Mouse (Mus musculus): ENCODE measurements around the gene Hsd17b11.

The Hsd17b11 gene

DNA sequence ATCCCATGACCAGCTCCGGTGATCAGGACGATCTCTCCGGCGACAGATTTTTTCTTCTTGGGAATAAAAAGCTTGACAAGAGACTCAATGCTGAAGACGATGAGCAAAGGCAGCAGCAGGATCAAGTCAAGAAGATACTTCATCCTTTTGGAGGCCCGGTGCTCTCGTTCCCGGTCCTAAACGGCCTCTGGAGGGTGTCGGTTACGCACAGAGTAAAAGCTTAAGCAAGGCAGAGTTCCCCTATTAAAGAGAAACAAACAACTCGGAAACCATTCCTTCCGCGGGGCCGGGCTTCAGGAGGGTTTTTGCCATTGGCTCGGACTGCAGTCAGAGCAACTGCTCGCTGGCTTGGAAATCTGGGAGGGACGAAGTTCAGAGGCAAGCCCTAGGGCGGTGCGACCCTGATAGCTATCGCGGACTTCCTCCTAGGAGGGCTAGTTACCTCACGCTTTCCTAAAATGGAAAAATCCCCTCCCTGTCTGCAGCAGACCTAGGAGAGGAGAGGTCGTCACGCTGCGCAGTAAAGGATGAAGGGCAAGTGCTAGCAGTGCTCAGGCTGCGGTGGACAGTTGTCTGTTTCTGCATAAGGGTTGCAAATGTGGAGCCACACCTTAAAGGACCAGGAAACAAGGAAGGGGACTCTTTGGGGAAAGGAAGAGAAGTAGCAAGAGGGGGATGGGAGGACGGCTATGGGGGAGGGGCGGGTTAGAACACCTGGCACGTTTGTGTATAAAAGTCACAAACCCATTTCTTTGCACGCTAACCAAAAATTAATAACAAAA, at the start of gene Hsd17b11:
Gene Hsd17b11 (minus strand): TSS at position 323 of the 782 bp plus-strand sequence.
- DNase-seq, result peak; percentile 92 to 95

DNA sequence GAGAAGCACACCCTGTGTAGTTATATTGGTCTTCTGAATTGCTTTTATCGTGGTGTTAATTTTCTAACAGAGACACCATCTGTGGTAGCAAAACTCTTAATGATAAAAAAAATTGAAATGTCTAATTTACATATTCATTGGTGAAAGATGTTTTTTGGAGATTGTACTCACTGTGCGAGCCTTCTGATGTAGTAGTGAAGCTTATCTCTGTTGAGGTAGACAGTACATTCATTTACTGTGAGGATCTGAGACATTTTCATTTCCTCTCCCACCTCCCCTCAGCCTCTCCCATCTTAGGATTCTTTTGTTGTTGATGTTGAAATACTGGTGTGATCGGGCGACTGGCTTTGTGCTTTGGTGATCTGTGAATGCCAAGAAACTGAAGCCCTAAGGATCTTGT, 49.3 kb upstream of the Hsd17b11 start:
- no peak for DNase-seq

DNA sequence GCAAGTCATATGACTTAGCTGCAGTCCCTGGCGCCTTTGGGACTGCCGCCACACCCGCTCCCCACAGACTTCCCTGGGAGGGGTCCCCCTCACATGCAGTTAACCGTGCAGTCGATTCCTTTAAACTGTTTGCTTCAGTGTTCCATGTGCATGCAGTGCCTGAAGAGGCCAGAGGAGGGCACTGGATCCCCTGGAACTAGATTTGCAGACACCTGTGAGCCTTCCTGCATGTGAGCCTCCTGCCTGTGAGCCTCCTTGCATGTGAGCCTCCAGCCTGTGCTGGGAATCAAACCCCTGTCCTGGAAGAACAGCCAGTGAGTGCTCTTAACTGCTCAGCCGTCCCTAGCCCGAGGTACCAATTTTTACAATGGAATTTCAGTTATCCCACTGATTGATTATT, 47.0 kb upstream of the Hsd17b11 start:
- peak in 1 of 2 experiments; percentile 26 for DNase-seq

DNA sequence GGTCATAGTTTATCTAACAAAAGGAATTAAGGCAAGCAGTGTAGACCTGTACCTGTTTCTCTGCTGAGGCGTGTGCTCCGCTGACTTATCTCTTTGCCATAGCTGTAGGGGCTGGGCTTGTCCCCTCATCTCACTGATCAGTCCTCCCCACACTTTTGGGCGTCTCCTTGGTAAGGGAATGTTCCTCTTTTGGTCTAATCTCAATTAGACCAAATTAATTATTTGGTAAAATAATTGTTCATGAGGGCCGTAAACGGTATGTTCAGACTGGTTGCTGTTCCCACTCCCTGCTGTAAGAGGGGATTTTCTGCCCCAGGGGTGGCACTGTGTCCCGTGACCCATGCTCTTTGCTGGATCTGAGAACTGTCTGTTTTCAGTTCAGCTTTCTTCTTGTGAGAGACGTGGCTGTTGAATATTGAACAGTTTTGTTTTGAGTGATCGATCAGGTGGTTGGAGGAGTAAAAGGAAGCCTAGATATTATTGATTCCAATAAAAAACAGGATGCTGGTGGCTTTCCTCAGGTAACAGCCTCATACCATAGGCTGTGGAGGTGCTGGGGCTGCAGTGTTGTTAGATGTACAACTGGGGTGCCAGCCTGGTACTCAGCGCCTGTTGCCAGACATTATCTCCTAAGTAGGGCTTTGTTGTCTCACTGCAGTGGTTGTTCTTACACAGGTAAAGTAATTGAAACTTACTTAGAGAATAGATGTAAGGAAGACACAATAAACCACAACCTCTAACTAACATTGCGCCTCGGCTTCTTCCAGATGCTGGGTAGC, 41.2 kb upstream of the Hsd17b11 start:
- DNase-seq, result no peak

DNA sequence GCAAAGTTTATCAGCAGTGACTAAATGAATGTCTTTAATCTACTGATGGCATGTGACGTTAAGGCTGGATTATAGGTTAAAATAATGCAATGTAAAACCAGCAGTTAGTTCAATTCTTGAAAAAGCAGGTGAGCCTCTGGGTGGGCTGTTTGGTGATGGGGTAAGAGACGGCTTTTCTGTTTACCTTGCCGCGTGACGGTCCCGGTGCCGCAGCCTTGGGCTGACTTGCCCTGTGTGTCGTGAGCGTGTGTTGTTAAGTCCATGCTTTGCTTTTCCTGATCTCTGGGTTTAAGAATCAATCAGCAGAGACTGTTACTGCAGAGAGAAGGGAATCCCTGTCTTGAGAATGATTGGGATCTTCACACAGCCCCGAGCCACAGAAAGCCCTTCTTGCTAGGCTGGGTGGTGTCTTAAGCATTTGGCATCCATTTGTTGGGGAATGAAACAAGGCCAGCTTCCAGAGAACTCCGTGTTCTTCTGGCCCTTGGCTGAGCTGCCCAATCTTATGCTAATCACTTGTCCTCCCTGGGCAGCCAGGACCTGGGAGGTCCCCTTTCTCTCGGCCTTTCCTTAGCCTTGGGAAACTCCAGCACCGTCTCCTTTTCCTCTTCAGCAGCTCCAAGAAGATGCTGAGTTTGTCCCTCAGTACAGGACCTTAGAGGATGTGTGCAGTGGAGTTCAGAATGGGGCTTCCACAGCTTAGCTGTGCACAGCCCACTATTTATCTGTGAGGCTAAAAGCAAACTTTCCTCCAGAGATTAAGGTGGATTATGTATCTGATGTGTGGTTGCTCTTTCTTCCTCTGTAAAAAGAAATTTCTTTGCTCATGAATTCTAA, 40.4 kb upstream of the Hsd17b11 start:
- DNase-seq, result no peak

DNA sequence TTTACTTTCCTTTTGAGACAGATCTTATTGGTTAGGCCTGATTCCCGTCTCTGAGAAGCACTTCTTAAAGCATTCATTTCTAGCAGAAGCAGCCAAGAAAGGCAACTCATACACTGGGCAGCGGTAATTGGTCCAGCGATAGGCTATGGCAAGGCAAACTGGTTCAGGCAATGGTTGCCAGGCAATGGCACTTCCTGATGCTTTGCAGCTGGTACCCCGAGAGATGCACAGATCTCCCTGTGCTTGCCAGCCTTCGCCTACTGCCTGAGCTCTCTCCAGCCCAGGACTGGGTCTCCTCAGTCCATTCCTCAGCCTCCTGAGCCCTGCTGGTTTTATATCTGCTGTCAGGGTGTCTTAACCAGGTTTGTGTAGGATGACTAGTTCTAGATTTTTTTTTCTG, 38.7 kb upstream of the Hsd17b11 start:
- DNase-seq, result no peak

DNA sequence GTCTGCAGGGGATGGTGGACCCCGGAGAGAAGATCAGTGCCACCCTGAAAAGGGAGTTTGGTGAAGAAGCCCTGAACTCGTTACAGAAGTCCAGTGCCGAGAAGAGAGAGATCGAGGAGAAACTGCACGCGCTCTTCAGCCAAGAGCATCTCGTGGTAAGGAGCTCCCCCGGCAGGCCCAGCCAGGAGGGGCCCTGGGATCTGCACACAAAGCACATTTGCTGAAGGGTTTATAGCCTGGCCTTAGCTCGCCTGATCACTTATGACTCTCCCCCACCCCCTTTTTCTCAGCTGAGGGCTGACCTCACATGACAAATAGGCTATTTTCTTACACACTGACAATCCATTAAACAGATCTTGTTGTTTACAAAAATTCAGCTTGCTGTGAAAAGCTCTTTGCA, 37.9 kb upstream of the Hsd17b11 start:
- peak in 1 of 2 experiments; percentile 36 for DNase-seq

DNA sequence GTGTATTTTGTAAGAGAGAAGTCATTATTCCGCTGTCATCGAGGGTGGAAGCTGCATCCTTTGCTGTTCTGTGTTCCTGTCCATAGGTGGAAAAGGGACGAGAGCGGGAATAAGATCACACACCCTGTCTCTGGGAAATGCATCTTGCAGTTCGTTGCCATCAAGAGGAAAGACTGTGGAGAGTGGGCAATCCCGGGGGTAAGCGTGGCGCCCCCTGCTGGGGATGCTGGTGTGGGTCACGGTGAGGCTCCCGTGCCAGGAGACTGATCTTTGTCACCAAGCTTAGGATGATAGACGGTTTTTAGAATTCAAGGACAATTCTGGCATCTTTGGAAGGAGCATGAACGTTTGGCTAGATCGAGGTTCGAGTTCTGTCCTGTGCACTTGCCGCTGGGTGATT, 36.3 kb upstream of the Hsd17b11 start:
- peak in 1 of 2 experiments; percentile 63 for DNase-seq

DNA sequence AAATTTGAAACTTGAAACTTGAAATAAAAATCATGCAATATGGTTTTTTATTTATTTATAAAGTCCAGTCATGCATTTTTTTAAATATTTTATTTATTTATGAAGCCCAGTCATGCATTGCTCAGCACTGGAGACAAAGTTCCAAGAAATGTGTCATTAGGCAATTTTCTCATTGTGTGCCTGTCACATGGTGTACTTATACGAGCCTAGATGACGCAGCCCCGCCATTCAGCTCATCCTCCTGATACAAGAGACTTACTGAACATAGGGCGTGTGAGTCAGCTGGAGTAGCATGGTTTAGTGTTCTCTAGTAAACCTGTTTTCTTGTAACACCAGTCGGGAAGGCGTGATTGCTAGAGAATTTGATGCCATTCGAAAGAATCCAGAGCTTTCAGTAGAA, 34.6 kb upstream of the Hsd17b11 start:
- no peak for DNase-seq

DNA sequence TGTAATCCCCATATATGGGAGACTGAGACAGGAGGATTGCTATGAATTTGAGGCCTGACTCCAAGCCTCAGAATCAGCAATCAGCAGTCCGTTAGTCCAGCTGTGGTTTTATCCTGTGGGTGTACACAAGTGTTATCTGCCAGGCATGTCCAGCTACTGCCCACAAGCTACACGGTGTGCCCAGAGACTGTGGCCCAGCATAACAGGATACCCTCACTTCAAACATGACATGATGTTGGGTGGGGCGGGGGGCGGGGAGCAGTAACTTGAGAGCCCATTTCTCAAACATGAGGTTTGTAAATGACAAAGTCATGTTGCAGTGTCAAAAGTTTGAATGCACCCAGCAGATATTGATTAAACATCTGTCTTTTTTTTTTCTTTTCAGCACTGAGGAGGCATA, 34.1 kb upstream of the Hsd17b11 start:
- no peak for DNase-seq

DNA sequence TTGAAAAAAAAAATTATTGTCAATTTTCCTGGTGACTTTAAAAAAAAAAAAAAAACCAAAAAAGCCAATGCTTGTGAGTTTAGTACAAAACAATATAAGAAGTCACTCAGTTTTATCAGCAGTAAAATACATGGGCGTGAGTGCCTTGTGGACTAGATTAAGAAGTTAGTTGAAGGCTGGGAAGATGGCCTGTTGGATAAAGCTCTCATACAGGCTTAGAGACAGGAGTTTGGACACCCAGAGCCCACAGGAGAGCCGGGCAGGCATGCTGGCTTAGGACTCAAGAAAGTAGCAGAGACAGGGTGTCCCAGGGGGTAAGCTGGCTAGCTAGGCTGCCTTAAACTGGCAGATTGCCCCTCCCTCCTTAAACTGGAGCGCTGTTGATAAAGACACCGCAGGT, 33.2 kb upstream of the Hsd17b11 start:
- no peak for DNase-seq

DNA sequence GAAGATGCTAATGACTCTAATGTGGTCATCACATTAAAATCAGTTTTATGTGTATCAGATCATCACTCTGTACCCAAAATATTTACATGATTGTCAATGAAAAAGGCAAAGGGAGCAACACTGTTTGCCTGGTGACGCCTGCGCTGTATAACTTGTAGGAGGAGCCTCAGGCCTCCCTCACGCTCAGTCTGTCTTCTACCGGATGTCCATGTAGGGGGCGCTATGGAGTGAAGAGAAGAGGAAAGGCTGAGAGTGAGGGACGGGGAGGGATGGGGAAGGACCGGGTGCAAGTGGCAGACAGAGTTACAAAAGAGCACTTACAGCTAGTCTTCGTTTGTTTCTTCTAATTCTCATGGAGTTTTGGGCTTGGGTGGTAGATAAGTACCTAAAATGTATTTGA, 31.2 kb upstream of the Hsd17b11 start:
- DNase-seq, result no peak

DNA sequence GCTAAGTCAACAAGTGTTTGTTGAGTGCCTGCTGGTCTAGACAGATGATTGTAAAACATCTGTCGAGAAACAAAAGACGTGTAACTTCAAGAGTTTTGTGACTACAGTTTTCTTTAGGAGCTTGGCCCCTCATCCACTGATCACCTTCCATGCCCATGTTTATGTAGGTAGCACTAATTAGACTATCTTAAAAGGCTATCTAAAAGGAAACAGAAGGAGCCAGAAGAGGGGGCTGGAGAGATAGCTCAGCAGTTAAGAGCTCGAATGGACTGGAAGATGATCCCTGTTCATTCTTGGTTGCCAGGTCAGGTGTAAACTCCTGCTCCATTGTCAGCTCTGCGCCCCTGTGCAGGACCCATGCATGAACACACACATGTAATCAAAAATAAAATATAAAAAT, 26.4 kb upstream of the Hsd17b11 start:
- DNase-seq, result no peak

DNA sequence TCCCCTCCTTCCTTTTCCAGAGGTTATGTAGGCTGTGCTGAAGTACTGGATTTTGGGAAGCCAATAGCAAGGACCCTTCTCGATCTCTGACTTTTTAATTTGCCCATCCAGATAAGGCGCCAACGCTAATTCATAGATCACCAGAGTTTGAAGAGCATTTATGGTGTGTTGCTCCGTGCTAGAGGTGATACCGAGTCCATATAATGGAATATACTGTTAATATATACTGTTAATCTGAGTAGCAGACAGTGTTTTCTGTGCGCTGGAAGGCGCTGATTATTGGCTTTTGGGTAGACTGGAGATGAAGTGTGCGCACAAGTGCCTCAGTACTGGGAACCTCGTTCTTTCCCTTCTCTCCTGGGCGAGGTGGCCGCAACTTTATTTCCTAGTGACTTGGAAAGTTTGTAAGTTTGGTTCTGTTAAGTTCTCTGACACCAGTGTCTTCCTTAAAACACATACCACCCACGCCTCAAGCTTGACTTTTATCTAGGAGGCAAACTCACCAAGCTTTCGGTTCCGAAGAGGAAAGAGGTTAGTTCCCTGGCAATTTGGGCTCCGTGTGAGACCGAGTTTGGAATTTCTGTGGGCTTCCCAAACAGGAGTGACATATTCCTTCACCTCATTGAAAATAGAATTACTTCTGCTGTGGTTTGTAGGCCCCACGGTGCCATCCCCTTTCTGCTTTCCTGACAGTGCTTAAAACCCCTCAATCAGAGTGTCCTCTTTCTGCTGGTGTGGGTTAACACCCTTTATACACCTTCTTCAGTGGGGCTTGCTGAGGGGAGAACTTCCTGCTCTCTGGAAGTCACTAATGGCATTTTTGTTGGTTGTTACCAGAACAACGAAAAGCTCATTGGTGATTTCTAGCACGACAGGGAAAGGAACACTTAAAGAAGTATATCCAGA, 25.7 kb upstream of the Hsd17b11 start:
- DNase-seq, result no peak

DNA sequence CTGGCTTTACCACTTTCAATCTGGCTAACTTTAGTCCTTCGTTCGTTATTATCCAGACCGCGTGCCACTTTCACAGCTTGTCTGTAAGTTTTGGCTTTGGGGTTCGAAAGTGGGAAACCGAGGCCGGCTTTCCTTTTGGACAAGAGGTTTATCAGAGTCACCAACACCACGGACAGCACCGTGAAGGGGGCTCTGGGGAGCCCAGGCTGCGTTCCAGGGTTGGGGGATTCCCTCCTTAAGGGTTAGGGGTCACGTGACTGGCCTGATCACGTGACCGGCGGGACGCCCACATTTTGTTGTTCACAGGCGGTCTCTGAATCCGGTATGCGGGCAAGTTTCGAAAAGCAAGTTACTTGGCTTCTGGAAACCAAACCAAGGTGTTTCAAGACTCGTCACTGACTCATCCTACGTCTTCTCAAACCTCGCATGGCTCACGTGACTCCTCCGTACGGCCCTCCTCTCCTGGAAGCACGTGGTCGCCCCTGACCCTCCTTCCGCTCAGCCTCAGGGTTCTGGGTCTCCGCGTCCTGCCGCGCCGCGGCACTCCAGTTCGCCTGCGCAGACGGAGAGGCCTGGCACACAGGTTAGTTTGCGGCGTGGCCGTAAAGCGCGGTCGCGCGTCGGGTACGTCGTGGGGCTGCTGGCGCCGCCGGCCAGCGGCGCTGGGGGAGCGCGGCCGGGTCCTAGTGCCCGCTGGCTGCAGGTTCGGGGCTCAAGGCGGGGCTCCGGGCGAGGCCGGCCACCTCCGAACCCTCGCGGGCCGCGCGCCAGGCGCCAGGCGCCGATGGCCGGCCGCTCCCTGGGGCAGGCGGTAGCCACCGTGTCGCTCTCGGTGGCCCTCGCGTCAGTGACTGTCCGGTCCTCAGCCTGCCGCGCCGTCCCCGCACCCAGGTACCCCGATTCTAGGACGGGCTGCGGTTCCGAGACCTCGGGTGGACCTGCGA, 24.8 kb upstream of the Hsd17b11 start, which contains the start of gene Nudt9:
Gene Nudt9 (plus strand): TSS at position 51 of the 944 bp plus-strand sequence.
- DNase-seq, result peak; percentile 98 to 100

DNA sequence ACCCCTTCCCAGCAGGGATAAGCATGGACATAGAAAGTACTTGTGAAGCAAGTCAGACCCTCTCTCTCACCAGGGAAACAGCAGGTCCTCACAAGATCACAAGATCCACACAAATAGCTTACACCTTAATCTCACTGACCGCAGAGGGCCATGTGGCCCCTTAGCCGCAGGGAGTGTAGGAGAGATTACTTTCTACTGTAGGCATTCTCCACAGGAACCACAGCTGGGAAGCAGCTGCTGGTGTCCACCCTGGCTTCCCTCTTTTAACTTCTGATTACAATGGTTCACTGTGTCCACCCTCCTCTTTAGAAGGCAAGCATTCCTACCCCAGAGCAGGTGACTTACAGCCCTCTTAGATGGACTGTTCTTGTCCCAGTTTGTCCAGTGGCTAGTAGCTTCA, 22.0 kb upstream of the Hsd17b11 start:
- DNase-seq, result no peak

DNA sequence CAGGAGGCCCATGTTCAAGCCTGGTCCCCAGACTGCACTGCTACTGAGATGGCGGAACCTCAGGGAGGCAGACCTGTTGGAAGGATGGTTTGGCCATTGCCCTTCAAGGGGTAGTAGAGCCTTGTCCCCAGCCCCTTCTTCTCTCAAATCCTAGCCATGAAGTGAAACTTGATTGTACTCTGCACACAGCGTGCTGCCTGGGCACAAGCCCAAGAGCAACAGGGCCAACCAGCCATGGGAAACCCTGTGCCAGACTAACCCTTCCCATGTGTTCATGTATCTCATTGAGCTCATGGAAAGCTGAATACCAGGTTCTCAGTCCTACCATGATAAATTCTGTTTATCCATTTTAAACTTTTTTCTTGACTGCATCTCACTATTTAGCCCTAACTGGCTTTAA, 21.2 kb upstream of the Hsd17b11 start:
- DNase-seq, result peak; percentile 24 to 49

DNA sequence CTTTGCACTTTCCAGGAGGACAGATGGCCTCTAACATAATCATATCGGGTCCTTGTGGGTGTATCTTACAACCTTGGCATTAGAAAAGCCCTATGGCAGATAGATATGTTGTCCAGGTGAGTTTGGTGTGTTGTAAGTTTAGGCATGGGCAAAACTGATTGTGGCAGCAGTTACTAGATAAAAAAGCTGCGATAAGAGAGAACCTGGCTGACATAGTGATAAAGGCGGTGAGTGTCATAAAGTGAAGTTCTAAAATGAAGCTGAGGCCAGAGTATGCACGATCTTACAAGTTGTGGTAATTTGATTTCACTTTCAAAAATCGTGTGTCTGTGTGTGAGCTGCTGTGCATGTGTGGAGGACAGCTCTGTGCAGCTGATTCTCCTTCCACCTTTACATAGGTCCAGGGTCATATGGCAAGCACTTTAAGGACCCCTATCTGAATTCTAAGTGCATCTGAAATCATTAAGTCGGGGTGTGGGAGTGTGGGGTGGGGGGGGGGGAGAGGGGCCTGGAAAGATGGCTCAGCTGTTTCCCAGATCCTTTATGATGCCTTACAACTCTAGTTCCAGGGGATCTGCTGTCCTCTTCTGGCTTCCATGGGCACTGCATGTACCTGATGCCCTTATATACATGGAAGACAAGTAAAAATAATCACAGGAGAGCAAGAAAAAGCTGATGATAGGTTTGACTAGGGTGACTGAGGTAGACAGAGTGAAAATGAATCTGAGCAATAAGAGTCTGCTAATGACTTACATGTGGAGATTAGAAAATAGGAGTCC, 17.6 kb upstream of the Hsd17b11 start:
- DNase-seq, result peak; percentile 55 to 76

DNA sequence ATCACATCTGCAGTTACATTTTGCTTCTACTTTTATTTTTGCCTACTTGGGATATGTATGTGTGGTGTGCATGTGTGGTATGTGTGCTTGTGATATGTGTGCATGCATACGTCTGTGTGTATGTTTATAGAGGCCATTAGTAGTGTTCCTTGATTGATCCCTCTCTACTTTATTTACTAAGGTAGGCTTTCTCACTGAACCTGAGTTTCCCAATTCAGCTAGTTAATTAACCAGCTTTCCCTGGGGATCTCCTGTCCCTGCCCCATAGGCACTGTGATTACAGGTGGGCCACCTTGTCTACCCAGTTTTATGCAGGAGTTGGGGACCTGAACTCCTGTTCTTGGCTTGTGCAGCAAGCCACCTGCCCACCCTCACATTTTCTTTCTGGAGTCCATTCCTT, 15.0 kb upstream of the Hsd17b11 start:
- no peak for DNase-seq

DNA sequence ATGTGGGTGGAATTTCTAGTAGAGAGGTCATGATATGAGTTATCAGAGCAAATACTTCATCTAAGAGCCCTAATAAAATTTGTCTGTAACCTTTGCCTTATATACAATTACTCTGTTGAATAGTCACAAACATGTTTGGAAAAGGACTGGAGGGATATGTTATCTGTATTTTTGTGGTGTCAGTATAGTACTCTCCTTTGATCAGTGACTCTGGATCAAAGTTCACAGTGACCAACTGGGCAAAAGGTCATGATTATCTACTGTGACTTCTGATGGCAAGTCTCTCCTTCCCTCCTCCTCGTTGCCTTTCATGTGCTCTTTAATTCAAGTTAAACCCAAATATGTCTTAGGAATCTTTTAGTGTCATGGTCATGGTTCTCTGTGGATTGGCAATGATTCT, 14.1 kb upstream of the Hsd17b11 start:
- no peak for DNase-seq

Data from kidney, postnatal 25 days (tissue).